Mouse (Mus musculus) T-helper 17 cell (primary cell): ENCODE measurements around the gene Gm28551.

Source experiments
- in situ Hi-C, 2 experiments: fragments of 300-600 bp; cut with MboI, MseI; formaldehyde crosslinking; loops; 1 replicate in 1 of 2; 2 replicates in 1 of 2; pipeline ENCODE4 v1.15.1; 2025; ENCODE audit warnings: high pct_unique_total_duplicates in 2 of 2

Gm28551 gene

GRCm38 (mm10) chr1:53291197-53291596 lies 61.3 kb downstream of the Gm28551 start:
- in situ Hi-C loops, result loop anchor here in 1 of 2 experiments (5.0 kb wide), 1 partner anchor 61 kb away; the partner anchor contains the start of genes Asdurf, Asnsd1 and Gm28551
